Mouse (Mus musculus) erythroblast, adult 5-6 weeks (primary cell): ENCODE data around the gene Eef1akmt2. TPM values are rescaled to one million over a fixed set of nuclear protein-coding genes. Genes with fewer than 3 reads are reported as not detected.
A peak's percentile ranks its signal among the peaks of the same experiment; 100 is the strongest.

Source experiments
- ATAC-seq: replicated peaks from 2 replicates; pipeline ENCODE4 v1.8.0; 2016; ENCODE audit warnings: moderate number of reproducible peaks, mild to moderate bottlenecking, moderate TSS enrichment, inconsistent platforms; ENCODE audit not compliant: poor library complexity, low FRiP score, severe bottlenecking
- total RNA-seq, 2 experiments: library from RNA; stranded (forward) in 1 of 2; stranded (reverse) in 1 of 2; fragments of 150-400 nt in 1 of 2; fragments of 200-764, 138-1000 nt in 1 of 2; gene quantifications; 2 replicates each; pipeline versions ENCODE4 v1.2.3 to v1.2.4; 2015 to 2017; ENCODE audit warnings: low replicate concordance in 2 of 2

Eef1akmt2 gene
- total RNA-seq, 2 experiments from 2014 or later: 5.6 to 16.3 TPM

DNA sequence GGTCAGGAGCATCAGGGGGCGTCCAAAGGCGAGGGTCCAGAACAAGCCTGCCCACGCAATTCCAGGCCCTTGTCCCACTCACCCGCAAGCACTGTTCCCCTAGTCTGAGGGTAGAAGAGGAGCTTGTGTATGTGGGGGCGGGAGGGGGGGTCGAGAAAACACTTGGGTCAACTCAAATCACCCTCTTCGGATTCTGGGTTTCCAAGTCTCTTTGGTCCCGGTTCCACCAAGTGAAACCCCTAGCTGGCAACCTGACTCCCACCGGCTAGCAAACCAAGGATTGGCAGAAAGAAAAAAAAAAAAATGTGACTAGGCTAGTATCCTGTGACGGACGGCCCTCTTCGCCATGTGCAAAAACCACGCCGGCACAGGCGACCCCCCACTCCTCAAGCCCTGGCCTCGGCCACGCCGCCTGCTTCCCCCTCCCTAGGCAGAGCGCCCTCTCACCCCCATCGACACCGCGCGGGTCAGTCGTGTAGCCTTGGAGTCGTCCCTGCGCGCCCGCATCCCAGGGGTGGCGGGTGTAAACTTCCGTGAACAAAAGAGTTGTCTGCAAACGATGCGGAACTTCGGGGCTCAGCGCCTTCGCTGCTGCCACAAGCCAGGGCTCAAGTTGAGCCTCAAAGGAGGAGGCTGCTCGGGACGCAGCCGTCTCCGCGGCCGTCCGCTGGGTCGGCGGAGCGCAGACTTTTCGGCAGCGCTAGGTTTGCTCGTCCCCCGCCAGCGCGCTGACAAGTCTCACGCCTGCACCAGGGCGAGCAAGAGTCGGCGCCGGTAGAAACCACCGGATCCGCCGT, 39.7 kb downstream of the Eef1akmt2 start:
- peak; percentile 43 for ATAC-seq

- ATAC-seq: peak; percentile 45
Measured at GRCm38 (mm10) chr7:132811716-132812618, 40.5 kb downstream of the Eef1akmt2 start.

DNA sequence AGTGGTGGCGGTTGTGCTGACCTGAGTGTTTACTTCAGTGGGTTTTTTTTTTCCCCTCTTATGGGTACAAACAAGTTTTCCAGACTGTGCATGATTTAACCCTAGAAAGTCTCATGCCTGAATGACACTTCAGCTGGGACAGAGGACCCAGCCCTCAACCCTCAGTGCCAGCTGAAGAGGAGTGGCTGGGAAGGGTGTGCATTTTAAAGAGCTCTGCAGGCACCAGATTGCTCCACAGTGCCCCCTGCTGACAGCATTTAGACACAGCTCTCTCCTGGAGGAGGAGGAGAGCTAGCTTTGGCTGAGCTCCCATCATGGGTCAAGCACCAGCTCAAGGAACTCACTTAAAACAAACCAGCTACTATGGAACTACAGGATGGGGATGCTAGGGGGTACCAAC, 41.6 kb downstream of the Eef1akmt2 start:
- peak; percentile 76 for ATAC-seq

GRCm38 (mm10) chr7:132810368-132810767, 42.1 kb downstream of the Eef1akmt2 start:
- ATAC-seq: no peak

DNA sequence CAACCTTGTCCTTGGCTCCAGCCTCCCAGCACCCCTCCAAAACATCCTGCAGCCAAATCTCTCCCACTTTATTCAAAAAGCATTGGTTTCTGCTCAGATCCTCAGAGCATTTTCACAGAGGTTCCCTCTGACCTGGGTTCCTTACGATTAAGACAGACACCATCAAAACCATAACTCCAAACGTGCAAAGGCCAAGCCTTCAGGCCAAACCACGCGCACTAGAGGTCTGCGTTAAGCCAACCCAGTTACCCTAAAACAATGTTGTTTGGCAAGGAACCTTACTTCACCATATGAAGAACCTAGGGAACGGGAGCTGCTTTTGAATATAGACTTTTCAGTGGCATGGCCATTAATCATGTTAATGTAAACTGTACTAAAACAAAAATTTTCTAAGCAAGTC, 42.8 kb downstream of the Eef1akmt2 start:
- no peak for ATAC-seq

- no peak for ATAC-seq
Measured at GRCm38 (mm10) chr7:132808841-132809682, 43.4 kb downstream of the Eef1akmt2 start.

GRCm38 (mm10) chr7:132808051-132808796, 44.2 kb downstream of the Eef1akmt2 start:
- ATAC-seq: no peak

- no peak for ATAC-seq
Measured at GRCm38 (mm10) chr7:132806926-132807857, 45.3 kb downstream of the Eef1akmt2 start.

DNA sequence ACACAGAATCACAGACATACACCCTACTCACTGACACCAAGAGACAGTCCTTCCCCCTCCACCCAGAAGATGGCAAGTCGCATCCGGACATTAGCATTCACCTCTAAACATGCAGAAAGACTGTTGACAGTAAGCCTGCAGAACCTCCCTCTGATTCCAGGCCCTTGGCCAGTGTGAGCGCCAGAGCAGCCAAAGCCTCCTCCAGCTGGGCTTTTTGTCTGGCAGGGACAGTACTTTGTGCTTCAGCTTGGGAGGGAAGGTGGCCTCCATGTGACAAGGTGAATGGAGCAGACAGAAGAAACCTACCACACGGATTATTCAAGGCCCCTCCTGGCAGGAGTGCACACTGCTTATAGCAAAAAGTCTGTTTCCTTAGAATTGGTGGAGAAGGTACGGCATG, 46.2 kb downstream of the Eef1akmt2 start:
- ATAC-seq: no peak

GRCm38 (mm10) chr7:132804951-132805350, 47.5 kb downstream of the Eef1akmt2 start:
- no peak for ATAC-seq

DNA sequence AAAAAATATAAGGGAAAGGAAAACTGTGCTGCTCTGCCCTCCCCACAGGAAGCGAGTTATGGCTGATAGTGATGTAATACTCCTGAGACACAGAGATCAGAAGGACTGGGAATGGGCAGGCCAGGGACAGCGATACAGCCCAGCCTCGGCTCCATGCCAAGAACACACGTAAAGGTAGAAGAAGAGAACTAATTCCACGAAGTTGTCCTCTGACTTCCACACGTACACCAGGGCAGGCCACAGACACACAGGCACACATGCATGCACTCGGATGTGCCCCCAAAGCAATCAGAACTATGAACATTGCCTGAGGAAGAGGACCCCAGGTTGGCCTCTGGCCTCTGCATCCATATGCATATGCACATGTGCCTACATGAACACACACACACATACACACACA, 48.0 kb downstream of the Eef1akmt2 start:
- 0 out of 2 replicates have a peak, but pooled peaks have one; percentile 17 for ATAC-seq

DNA sequence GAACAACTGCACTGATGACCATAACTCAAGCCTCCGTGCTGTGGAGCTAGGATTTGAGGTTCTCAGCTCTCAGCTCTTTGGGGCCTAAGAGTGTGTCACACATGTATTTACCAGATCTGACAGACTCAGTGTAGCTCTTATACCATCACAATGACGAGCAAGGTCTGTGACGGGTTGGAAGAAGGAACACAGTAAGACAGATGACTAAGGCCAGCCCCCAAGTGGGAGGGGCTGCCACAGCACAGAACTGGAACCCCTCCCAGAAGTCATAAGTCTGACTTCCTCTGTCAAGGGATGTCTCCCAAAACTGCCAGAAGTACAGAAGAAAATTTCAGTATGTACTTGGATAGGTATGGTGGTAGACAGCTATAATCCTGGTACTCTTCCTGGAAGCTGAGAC, 48.5 kb downstream of the Eef1akmt2 start:
- peak; percentile 68 for ATAC-seq

DNA sequence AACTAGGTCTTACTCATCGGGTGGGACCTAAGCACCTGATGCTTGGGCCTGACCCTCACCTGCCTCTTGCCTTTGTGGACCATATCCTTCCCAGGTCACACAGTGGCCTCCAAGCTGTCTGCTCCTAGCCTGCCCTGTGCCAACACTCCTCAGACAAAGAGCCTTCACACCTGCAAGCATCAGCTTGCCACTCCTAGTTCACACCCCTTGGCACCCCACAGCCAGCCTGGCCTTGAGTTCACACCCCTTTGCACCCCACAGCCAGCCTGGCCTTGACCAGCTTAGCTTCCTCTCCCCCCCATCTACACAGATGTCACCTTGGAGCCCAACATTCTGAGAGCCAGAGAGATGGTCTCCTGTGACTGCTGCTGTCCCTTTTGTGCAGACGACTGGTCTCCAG, 49.1 kb downstream of the Eef1akmt2 start:
- 0 out of 2 replicates have a peak, but pooled peaks have one; percentile 3 for ATAC-seq

- ATAC-seq: no peak
Measured at GRCm38 (mm10) chr7:132802691-132803090, 49.8 kb downstream of the Eef1akmt2 start.

DNA sequence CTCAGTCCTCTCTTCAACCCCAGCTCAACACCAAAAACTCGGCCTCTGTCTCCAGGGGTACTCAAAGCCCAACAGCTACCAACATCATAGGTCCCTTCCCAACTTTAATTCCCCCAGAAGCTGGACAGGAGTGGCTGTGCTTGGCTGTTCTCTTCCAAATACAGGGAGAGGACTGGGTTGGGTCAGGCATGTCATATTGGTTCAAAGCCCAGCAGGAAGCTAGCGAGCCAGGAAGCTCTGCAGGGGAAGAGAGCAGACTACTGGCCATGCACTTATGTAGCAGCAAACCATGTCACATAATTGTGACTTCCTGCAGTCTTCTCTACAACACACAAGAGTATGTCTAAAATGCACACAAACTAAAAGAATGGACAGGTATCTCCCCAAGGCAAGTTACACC, 50.4 kb downstream of the Eef1akmt2 start:
- no peak for ATAC-seq

- ATAC-seq: no peak
Measured at GRCm38 (mm10) chr7:132801509-132801908, 51.0 kb downstream of the Eef1akmt2 start.

- ATAC-seq: no peak
Measured at GRCm38 (mm10) chr7:132800868-132801267, 51.6 kb downstream of the Eef1akmt2 start.
